Mouse (Mus musculus) gonadal fat pad, adult 2 months (tissue): ENCODE data around the gene Csnk1g2. TPM values are rescaled to one million over a fixed set of nuclear protein-coding genes. Genes with fewer than 3 reads are reported as not detected.
"Not testable (repeated sequence)": the region's sequence is repeated elsewhere in the genome, so short reads cannot be mapped to it uniquely, and the experiment has no call there.

Experiments used
- DNase-seq: peaks from one replicate; pipeline ENCODE4 v3.0.0-alpha.2; 2012; ENCODE audit warnings: low read depth
- polyA plus RNA-seq: library from polyadenylated mRNA; depleted of rRNA; stranded (reverse); fragments of >200 nt; gene quantifications from 2 replicates; pipeline ENCODE4 v1.2.3, GENCODE M21; 2012

Gene Csnk1g2
- polyA plus RNA-seq, 1 experiment, result 228 TPM

- no peak for DNase-seq
These were observed 19.8 kb upstream of the Csnk1g2 start, which contains the start of the genes Scamp4 and Adat3 for GRCm38 (mm10) chr10:80602698-80603325. Gene Scamp4, plus strand, starts transcription at chr10:80602872. Gene Adat3, plus strand, starts transcription at chr10:80602880.

DNA sequence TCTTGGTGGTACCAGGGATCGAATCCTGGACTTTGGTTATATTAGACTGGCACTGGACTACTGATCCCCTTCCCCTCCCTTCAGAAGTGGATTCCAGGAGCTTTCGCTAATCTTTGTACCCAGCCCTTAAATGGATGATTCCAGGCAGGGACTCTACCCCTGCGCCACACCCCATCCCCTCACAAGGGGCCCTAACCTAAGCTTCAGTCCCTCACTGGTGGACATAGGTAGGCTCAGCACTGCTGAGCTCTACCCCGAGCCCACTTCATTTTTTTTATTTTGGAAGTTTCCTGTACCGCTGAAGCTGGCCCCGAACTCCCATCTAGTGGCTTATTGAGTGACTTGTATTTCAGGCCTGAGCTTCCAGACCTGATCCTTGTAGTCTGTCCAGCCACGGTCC lies 19.3 kb upstream of the Csnk1g2 start:
- no peak for DNase-seq

DNA sequence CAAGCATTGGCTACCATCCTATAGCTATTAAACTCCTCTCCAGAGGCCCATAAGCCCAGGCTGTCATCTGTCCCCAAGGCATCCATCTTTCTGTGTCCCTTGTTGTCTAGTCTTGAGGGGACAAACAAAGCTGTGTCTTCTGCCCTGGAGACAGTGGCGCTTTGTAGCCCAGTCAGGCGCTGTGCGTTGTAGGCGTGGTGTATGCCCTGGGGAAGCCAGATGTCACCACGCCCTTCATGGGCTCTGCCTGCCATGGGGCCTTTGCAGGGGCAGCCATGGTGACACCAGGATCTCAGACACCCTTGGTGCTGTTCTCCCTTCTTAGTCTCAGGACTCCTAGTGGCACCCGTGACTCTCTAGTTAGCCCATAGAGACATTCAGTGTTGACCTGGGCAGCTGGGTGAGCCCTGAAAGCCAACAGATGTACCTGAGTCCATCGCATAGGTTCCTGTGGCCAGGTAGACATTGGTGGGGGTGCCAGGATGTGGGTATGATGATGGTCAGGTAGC lies 18.6 kb upstream of the Csnk1g2 start:
- no peak for DNase-seq

GRCm38 (mm10) chr10:80604988-80605387 lies 17.6 kb upstream of the Csnk1g2 start:
- DNase-seq, result no peak

DNA sequence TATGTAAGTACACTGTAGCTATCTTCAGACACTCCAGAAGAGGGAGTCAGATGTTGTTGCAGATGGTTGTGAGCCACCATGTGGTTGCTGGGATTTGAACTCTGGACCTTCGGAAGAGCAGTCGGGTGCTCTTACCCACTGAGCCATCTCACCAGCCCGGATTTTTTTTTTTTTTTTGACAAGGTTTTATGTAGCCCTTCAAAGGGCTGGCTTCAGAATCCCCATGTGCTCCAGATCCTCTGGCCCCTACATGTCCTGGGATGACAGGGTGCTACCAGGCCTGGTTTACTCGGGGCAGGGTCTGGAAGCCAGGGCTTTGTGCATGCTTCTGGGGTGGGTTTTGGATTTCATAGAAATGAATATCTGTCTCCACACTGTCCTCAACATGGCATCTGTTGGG lies 16.9 kb upstream of the Csnk1g2 start, which contains the start of gene Gm49322:
Gm49322 (plus strand) TSS at position 301 of the 400 bp plus-strand sequence.
- DNase-seq, result not testable (repeated sequence)

GRCm38 (mm10) chr10:80606306-80606705 lies 16.3 kb upstream of the Csnk1g2 start:
- DNase-seq, result no peak

DNA sequence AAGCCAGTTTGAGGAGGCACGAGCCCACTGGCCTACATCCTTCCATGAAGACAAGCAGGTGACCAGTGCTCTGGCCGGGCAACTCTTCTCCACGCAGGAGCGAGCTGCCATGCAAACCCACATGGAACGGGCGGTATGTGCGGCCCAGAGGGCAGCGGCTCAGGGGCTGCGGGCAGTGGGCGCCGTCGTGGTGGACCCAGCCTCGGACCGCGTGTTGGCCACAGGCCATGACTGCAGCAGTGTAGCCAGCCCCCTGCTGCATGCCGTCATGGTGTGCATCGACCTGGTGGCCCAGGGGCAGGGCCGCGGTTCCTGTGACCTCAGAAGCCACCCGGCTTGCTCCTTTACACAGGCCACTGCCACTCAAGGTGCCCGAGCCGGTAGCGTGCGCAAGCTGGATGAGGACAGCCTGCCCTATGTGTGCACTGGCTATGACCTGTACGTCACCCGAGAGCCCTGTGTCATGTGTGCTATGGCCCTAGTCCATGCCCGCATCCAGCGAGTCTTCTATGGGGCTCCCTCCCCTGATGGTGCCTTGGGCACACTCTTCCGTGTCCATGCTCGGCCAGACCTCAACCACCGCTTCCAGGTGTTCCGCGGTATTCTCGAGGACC lies 15.8 kb upstream of the Csnk1g2 start:
- no peak for DNase-seq

DNA sequence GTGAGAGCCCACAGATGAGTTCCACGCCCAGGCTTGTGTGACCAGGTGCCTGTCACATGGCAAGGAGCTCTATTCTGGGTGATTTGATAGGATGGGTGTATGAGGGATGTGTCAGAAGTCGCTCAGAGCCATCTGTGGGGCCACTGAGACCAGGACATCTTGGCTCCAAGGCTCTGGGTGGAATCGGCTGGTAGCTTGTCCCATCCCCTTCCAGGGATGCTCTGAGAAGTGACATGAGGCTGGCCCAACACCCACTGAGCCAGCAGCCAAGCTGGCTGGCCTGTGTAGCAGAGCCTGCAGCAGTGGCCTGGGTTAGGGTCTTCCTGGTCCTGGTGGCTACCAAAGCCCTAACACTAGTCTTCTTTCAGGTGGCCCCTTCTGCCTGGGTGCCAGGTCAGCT lies 14.2 kb upstream of the Csnk1g2 start:
- DNase-seq, result no peak

GRCm38 (mm10) chr10:80609269-80609924 lies 13.2 kb upstream of the Csnk1g2 start:
- no peak for DNase-seq

- no peak for DNase-seq
These were observed 12.4 kb upstream of the Csnk1g2 start for GRCm38 (mm10) chr10:80610116-80610785.

GRCm38 (mm10) chr10:80611024-80611423 lies 11.6 kb upstream of the Csnk1g2 start:
- no peak for DNase-seq

DNA sequence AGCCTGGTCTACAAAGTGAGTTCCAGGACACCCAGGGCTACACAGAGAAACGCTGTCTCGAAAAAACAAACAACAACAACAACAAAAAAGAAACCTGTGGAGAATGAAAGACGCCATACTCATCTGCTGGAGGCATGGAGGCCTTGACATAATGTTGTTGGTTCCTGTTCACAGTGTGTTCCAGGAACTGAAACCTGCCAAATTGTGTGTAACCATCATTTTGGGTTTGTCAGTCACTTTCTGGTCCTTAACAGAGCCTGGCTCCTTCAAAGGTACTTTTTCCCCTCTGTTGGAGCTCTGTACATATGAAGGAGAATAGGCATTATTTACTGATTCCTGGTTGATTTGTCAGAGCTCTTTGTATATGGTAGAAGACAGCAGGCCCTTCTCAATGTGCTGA lies 10.7 kb upstream of the Csnk1g2 start:
- DNase-seq, result no peak

GRCm38 (mm10) chr10:80613821-80614220 lies 8.8 kb upstream of the Csnk1g2 start:
- DNase-seq, result no peak

- DNase-seq, result no peak
These were observed 8.3 kb upstream of the Csnk1g2 start for GRCm38 (mm10) chr10:80614351-80614750.

- no peak for DNase-seq
These were observed 4.5 kb upstream of the Csnk1g2 start for GRCm38 (mm10) chr10:80618181-80618580.

GRCm38 (mm10) chr10:80619465-80620244 lies 3.0 kb upstream of the Csnk1g2 start:
- peak; percentile 82 for DNase-seq

DNA sequence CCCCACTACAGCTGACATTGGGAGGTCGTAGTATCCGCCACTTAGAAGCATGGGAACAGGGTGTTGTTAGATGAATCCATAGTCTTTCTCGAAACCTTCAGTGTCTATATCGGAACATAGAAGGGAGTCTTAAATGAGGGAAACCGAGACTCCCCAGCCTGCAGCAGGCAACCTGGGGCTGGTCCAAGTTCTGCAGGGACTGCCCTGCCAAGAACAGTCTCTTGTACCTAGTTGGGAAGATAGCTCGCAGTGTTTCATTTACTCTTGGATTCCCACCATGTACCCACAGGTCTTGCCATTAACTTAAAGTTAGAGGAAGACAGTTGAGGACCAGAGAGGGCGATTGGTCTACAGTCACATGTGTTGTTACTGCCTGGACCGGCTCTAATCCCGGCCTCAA lies 2.3 kb upstream of the Csnk1g2 start:
- DNase-seq, result no peak

DNA sequence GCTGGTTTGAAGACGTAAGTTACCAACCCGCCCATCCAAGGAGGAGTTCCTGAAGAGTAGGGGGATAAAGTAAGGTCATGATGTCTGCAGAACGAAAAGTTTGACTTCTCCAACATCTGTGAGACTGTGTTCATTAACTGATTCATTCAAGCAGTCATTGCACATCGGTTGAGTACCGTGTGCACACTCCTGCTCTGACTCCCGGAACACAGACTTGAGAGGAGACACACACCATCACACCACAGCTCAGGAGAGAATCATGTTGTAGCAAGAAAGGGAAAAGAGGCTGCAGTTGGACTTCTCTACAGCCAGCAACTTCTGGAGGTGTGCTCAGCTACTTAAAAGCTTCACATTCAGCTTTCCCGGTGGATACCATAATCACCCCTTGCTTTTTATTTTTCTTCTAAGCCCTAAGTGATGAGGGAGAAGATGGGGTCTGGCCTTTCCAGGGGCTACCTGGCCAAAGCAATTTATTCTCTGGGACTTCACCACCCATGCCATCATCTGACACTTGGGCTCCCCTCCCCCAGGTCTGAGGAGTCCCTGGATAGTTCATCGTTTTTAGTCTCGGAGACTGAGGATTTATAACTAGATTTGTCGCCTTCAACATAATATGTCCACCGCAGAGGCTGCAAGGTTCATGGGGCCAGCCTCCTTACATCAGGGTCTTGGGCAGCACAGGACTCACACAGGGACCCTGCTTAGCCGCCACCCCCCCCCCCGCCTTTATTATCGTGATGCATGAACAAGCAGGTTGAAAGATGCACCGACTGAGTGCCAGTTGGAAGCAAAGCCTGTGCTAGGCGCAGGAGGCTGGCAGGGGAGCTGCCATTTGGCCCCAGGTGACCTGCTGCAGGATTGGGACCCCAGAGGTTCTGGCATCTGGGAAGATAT lies 1.6 kb upstream of the Csnk1g2 start:
- DNase-seq, result no peak

GRCm38 (mm10) chr10:80621690-80621939 lies 1.0 kb upstream of the Csnk1g2 start:
- DNase-seq, result no peak

DNA sequence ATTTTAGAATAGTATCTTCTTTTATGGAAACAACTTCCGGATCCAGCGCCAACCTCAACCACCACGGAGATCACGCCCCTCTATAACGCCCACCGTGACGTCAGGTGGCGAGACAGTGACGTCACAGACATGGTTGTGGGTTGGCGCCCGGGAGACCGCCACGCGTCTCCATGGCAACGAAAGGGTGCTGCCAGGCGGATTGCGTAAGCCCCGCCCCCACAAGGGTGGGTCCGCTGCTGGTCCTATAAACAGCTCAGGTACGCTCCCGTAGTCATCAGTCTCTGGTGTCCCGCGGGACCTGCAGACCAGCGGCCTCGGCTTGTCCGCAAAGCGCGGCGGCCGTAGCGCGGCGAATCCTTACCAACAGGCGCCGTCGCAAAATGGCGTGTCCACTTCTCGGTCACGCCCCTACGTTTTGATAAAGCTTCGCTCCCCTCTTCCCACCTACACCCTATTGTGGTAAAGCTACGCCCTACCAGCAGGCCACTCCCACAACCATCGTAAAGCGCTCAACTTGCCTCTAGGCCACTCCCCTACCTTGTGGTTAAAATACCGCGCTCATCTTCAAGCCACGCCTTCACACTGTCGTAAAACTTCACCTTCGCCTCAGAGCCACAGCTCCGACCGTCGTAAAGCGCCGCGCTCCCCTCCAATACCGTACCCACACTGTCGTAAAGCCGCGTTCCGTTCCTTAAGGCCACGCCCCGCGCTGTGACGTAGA lies 538 bp upstream of the Csnk1g2 start:
- DNase-seq, result peak; percentile 100
